8 mouse cellular contexts compared by ENCODE assay signal in genomic region chr17:66416841-66417313, GRCm38 (mm10). TPM values are rescaled to one million over a fixed set of nuclear protein-coding genes. Genes with fewer than 3 reads are reported as not detected.
A peak's percentile ranks its signal among the peaks of the same experiment; 100 is the strongest.
DNase-seq lines count a peak whose midpoint lies in the region; ATAC-seq and TF ChIP-seq lines count a peak whose summit lies in the region.

No protein-coding gene starts in this region.

- no peak overlapping the region for H3K27ac ChIP-seq in brown adipose tissue, adult 24 weeks (replicated peaks; ENCODE audit: low read depth, low read length)
- peak overlapping the region; percentile 70 for H3K27ac ChIP-seq in gastrocnemius, adult 2 months
- H3K27ac ChIP-seq in kidney, embryonic 16.5 days (ENCODE audit: low read length), result peak overlapping the region; percentile 67

- TF ChIP-seq CTCF in gastrocnemius, adult 2 months (IDR thresholded peaks at IDR 0.05), result peak; percentile 24; the same call in 1 of the 2 replicates
- TF ChIP-seq CTCF in lung, adult 2 months (IDR thresholded peaks at IDR 0.05; ENCODE audit: insufficient read depth, low read length), result peak; percentile 24; the same call in 1 of the 2 replicates

- no peaks in the 10 kb centered on the region for H3K36me3 ChIP-seq in kidney, embryonic 16.5 days (ENCODE audit: insufficient read depth, low read length)

- ATAC-seq in kidney, embryonic 16.5 days (ENCODE audit: low FRiP score, low TSS enrichment), result peak; percentile 78
- no peak for ATAC-seq in erythroblast, adult 5-6 weeks (replicated peaks; ENCODE audit: low FRiP score, poor library complexity, severe bottlenecking)

- WGBS in kidney, embryonic 16.5 days, result 3% methylated on average over 14 of the region's 14 CpGs
- 18% methylated on average over 14 of the region's 14 CpGs for WGBS in lung, adult 2 months

- no peaks in the 10 kb centered on the region for H3K9me3 ChIP-seq in kidney, embryonic 16.5 days (ENCODE audit: low read length)

- intact Hi-C loops in gastrocnemius, adult 2 months (cut with DNase I), result no loop called here

- no peaks in the 10 kb centered on the region for H3K27me3 ChIP-seq in kidney, embryonic 16.5 days (ENCODE audit: insufficient read depth, low read length)

- peak; percentile 26 to 31 for DNase-seq in adrenal gland, adult 18-20 months (ENCODE audit: low spot score in 2 of 2)
- DNase-seq in gastrocnemius, adult 2 months, result peak; percentile 63
- no peak for DNase-seq in lung, adult 2 months
- DNase-seq in retina, postnatal 1 day, result peak; percentile 80
- DNase-seq in natural killer cell, adult 2 months (ENCODE audit: low spot score in 2 of 2), result no peak

- peak overlapping the region; percentile 56 for H3K4me2 ChIP-seq in kidney, embryonic 16.5 days (replicated peaks; ENCODE audit: low read depth, low read length)

- H3K9ac ChIP-seq in kidney, embryonic 16.5 days (replicated peaks; ENCODE audit: low read length), result peak overlapping the region; percentile 41; the same call in 1 of the 2 replicates

- H3K4me3 ChIP-seq in brown adipose tissue, adult 24 weeks (ENCODE audit: insufficient read depth, low read depth, low read length), result peak overlapping the region; percentile 58
- H3K4me3 ChIP-seq in gastrocnemius, adult 2 months, result peak overlapping the region; percentile 69
- peak overlapping the region; percentile 35 for H3K4me3 ChIP-seq in kidney, embryonic 16.5 days (ENCODE audit: low read length)
- peak overlapping the region; percentile 39 for H3K4me3 ChIP-seq in lung, adult 2 months (replicated peaks; ENCODE audit: extremely low read depth, low read depth, low read length)

- TF ChIP-seq POLR2A in lung, adult 2 months (IDR thresholded peaks at IDR 0.05; ENCODE audit: borderline replicate concordance, extremely low read depth, low read depth, low read length), result no peak

- H3K4me1 ChIP-seq in brown adipose tissue, adult 24 weeks (ENCODE audit: control insufficient read depth, insufficient read depth, insufficient read length, low read length), result no peaks in the 10 kb centered on the region
- peaks cover 39% of the 10 kb centered on the region for H3K4me1 ChIP-seq in kidney, embryonic 16.5 days (ENCODE audit: insufficient read depth, low read length)
- H3K4me1 ChIP-seq in lung, adult 2 months (ENCODE audit: control insufficient read depth, insufficient read depth, low read length), result peaks cover 13% of the 10 kb centered on the region

RNA-seq across cellular contexts. Expression of gene Mtcl1, which starts 32.7 kb away (rescaled TPM):
- 1 to 10 TPM; 5.1 to 6.1 TPM for total RNA-seq in adrenal gland, adult 18-20 months (2021)
- polyA plus RNA-seq in brown adipose tissue, adult 24 weeks (2012; ENCODE audit: insufficient read depth, insufficient read length, missing spikeins), result 0.24 and 0.25 TPM in 2 replicates
- 1 to 10 TPM; 5.5 to 8.4 TPM for total RNA-seq in gastrocnemius, adult 2 months (2021)
- polyA plus RNA-seq in kidney, embryonic 16.5 days (2015; fragmentation: Nextera tagmentation; extraction: Ambion mirVana), result 5.0 and 5.2 TPM in 2 replicates
- 30.6 and 32.1 TPM in 2 replicates for polyA plus RNA-seq in lung, adult 2 months (2012; rRNA removed)
- not detected in 2 replicates for total RNA-seq in erythroblast, adult 5-6 weeks (2015; ENCODE audit: low replicate concordance)
- total RNA-seq in erythroblast, adult 5-6 weeks (2017; ENCODE audit: low replicate concordance), result not detected in 2 replicates

Comparison
In these comparisons a context has a peak if more than half of its experiments do, and no peak if none do; other contexts are left out.
1. DNase-seq: peak in adrenal gland, adult 18-20 months (2 of 2), gastrocnemius, adult 2 months (single experiment) and retina, postnatal 1 day (single experiment); none in lung, adult 2 months (single experiment) and natural killer cell, adult 2 months (0 of 2).
2. RNA of gene Mtcl1, which starts 32.7 kb away (total RNA-seq): 5.5 to 8.4 TPM in gastrocnemius, adult 2 months and 5.1 to 6.1 TPM in adrenal gland, adult 18-20 months; not detected in erythroblast, adult 5-6 weeks; every median in the first group is over 4 times any median in the second.
3. Peak in every context shown above with its lines, with median percentiles within 50 percentile points of each other: H3K4me3 ChIP-seq.